Mouse (Mus musculus): Measurements from ENCODE around the gene Tmem91. TPM values are rescaled to one million over a fixed set of nuclear protein-coding genes. Genes with fewer than 3 reads are reported as not detected.

Gene Tmem91
- polyA plus RNA-seq (2014; fragmentation: Illumina TruSeq; extraction: RNeasy Lipid Tissue Mini Kit (QIAGEN cat#74804); ENCODE audit: low read depth, low replicate concordance) = not detected

GRCm38 (mm10) chr7:25674719-25675300 is at the start of gene Tmem91:
Tmem91 (minus strand) TSS chr7:25675166.

GRCm38 (mm10) chr7:25718788-25719417 is 43.9 kb upstream of the Tmem91 start, which contains the start of gene Ccdc97:
Ccdc97 (minus strand) TSS chr7:25719088.

GRCm38 (mm10) chr7:25686680-25687531 is 11.9 kb upstream of the Tmem91 start, which contains the start of gene Tgfb1:
Tgfb1 (plus strand) TSS chr7:25687002.

GRCm38 (mm10) chr7:25680514-25681258 is 5.7 kb upstream of the Tmem91 start, which contains the start of gene B9d2:
B9d2 (plus strand) TSS chr7:25680780.

GRCm38 (mm10) chr7:25658657-25659472 is 16.1 kb downstream of the Tmem91 start, which contains the start of the genes Bckdha and Exosc5:
Bckdha (minus strand) TSS chr7:25658981.
Exosc5 (plus strand) TSS chr7:25659164.

GRCm38 (mm10) chr7:25626509-25627430 is 48.2 kb downstream of the Tmem91 start, which contains the start of gene B3gnt8:
B3gnt8 (plus strand) TSS chr7:25626654.

Other genes with a start within 250 kb of the Tmem91 start
- 69.6 TPM for gene Ceacam1, start 197.6 kb downstream of the Tmem91 start, polyA plus RNA-seq (2014; fragmentation: Illumina TruSeq; extraction: RNeasy Lipid Tissue Mini Kit (QIAGEN cat#74804); ENCODE audit: low read depth, low replicate concordance)
- gene Ceacam2, start 135.3 kb downstream of the Tmem91 start, polyA plus RNA-seq (2014; fragmentation: Illumina TruSeq; extraction: RNeasy Lipid Tissue Mini Kit (QIAGEN cat#74804); ENCODE audit: low read depth, low replicate concordance) = not detected
- not detected for gene Erich4, start 59.3 kb downstream of the Tmem91 start, polyA plus RNA-seq (2014; fragmentation: Illumina TruSeq; extraction: RNeasy Lipid Tissue Mini Kit (QIAGEN cat#74804); ENCODE audit: low read depth, low replicate concordance)
- gene Dmac2, start 55.8 kb downstream of the Tmem91 start, polyA plus RNA-seq (2014; fragmentation: Illumina TruSeq; extraction: RNeasy Lipid Tissue Mini Kit (QIAGEN cat#74804); ENCODE audit: low read depth, low replicate concordance) = 10.8 TPM
- not detected for gene B3gnt8, start 48.5 kb downstream of the Tmem91 start, polyA plus RNA-seq (2014; fragmentation: Illumina TruSeq; extraction: RNeasy Lipid Tissue Mini Kit (QIAGEN cat#74804); ENCODE audit: low read depth, low replicate concordance)
- not detected for gene Bckdha, start 16.2 kb downstream of the Tmem91 start, polyA plus RNA-seq (2014; fragmentation: Illumina TruSeq; extraction: RNeasy Lipid Tissue Mini Kit (QIAGEN cat#74804); ENCODE audit: low read depth, low replicate concordance)
- 0.29 TPM for gene Exosc5, start 16.0 kb downstream of the Tmem91 start, polyA plus RNA-seq (2014; fragmentation: Illumina TruSeq; extraction: RNeasy Lipid Tissue Mini Kit (QIAGEN cat#74804); ENCODE audit: low read depth, low replicate concordance)
- gene B9d2, start 5.6 kb upstream of the Tmem91 start, polyA plus RNA-seq (2014; fragmentation: Illumina TruSeq; extraction: RNeasy Lipid Tissue Mini Kit (QIAGEN cat#74804); ENCODE audit: low read depth, low replicate concordance) = not detected
- gene Tgfb1, start 11.8 kb upstream of the Tmem91 start, polyA plus RNA-seq (2014; fragmentation: Illumina TruSeq; extraction: RNeasy Lipid Tissue Mini Kit (QIAGEN cat#74804); ENCODE audit: low read depth, low replicate concordance) = 3.4 TPM
- 2.7 TPM for gene Ccdc97, start 43.9 kb upstream of the Tmem91 start, polyA plus RNA-seq (2014; fragmentation: Illumina TruSeq; extraction: RNeasy Lipid Tissue Mini Kit (QIAGEN cat#74804); ENCODE audit: low read depth, low replicate concordance)
- 34.8 TPM for gene Hnrnpul1, start 79.6 kb upstream of the Tmem91 start, polyA plus RNA-seq (2014; fragmentation: Illumina TruSeq; extraction: RNeasy Lipid Tissue Mini Kit (QIAGEN cat#74804); ENCODE audit: low read depth, low replicate concordance)
- gene Axl, start 113.5 kb upstream of the Tmem91 start, polyA plus RNA-seq (2014; fragmentation: Illumina TruSeq; extraction: RNeasy Lipid Tissue Mini Kit (QIAGEN cat#74804); ENCODE audit: low read depth, low replicate concordance) = 26.1 TPM
- 0.17 TPM for gene Cyp2s1, start 141.7 kb upstream of the Tmem91 start, polyA plus RNA-seq (2014; fragmentation: Illumina TruSeq; extraction: RNeasy Lipid Tissue Mini Kit (QIAGEN cat#74804); ENCODE audit: low read depth, low replicate concordance)
- 4.7 TPM for gene Cyp2b10, start 222.5 kb upstream of the Tmem91 start, polyA plus RNA-seq (2014; fragmentation: Illumina TruSeq; extraction: RNeasy Lipid Tissue Mini Kit (QIAGEN cat#74804); ENCODE audit: low read depth, low replicate concordance)